Mouse (Mus musculus) activated CD4-positive, CD25-positive, alpha-beta regulatory T cell, adult 4 months (primary cell): ENCODE results near the gene Atg2a. TPM values are rescaled to one million over a fixed set of nuclear protein-coding genes. Genes with fewer than 3 reads are reported as not detected.

Source experiments
- ATAC-seq: one replicate; pipeline ENCODE4 v1.8.0; 2017
- polyA plus RNA-seq, 2 experiments: library from polyadenylated mRNA; unstranded; fragments of 100-300 nt; shearing (Covaris generic); gene quantifications; one replicate each; pipeline ENCODE4 v1.2.1; 2017

Atg2a gene
- polyA plus RNA-seq, result 10 to 100 TPM in 1 of 2 experiments, 1 to 10 TPM in 1; 7.4 to 17.2 TPM

DNA sequence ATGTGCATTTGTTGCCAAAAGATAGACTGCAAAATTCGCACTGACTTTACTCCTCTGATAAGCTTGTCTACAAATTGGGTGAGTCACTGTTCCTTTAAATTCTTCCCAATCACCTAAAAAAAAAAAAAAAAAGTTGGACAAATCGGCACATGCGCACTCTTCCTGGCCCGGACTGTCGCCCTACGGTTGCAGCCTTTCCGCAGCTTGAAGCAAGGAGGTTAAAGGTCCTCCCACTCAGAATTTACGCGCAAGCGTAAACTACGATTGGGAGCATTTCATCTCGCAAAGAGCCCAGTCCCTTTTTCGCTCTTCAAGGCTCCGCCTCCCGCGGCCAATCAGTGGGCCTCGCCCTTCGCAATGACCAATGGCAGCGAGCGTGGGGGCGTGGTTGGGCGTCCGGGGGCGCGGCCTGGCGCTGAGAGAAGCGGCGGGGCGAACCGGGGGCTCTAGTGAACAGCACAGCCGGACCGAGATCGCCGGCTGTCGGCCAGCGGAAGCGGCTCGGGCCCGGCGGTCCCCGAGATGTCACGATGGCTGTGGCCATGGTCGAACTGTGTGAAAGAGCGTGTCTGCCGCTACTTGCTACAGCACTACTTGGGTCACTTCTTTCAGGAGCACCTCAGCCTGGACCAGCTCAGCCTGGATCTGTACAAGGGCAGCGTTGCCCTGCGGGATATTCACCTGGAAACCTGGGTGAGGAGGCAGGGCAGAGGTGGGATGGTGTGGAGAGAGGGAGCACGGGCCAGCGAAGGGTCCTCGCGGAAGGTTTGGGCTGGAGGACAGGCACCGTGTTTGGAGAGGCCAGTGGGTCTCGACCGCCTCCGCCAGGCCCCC, at the start of gene Atg2a:
TSS of gene Atg2a (plus strand) at position 395 of the 834 bp plus-strand sequence.
- peak; percentile 87 for ATAC-seq

DNA sequence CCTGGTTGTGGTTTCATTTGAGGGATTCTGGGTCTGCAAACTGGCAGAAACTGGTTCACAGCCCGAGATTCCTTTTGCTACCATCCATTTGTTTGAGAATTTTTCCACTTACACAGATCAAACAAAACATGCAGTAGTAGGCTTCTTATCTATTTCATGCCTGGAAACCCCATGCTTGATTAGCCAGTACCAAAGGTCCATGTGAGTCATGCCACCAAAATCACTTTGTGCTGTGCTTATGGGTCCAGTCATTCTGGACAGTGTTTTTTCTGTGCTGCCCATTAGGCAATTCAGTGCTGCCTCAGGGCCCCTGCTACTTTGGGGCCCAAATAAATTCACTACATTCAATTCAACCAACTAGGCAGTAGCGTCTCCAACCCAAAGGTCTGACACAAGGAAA, 37.2 kb upstream of the Atg2a start:
- ATAC-seq, result no peak

DNA sequence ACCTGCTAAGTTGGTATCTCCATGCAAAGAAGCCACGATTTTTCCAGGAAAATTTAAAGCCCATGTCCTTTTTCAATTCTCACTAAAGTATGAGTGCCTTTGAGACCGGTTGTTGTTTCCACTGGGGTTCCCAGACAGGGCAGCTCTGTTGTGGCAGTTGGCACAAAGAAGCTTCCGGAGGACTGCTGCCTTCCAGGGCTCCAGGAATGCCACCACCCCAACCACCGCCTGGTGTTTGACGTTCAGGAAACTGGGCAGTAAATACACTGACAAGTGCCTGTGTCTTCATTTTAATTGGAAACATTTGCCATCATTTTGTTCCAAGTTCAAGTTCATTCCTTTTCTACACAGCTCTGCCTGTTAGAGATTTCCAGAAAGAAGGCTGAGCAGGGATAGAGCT, 34.8 kb upstream of the Atg2a start:
- ATAC-seq, result no peak

DNA sequence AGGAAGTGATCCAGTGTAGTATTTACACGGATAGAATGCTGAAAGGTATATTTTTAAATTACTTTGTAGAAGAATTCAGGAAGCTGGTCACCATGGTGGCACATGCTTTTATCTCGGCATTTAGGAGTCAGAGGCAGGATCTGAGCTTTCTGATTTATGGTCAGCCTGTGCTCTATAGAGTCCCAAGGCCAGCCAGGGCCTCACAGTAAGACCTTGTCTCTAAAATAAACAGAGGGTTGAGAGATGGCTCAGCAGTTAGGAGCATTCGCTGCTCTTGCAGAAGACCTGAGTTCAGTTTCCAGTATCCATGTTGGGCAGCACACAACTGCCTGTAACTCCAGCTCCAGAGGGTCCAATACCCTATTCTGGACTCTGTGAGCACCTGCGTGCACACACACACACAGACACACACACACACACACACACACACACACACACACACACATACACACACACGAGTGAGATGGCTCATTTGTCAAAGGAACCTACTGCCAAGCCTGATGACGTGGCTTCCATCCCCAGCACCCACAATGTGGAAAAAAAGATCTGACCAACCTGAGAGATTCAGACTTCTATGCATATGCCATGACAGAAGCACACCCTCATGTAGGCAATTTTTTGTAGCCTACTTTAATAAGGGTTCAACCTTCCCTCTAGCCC, 25.3 kb upstream of the Atg2a start:
- ATAC-seq, result no peak

DNA sequence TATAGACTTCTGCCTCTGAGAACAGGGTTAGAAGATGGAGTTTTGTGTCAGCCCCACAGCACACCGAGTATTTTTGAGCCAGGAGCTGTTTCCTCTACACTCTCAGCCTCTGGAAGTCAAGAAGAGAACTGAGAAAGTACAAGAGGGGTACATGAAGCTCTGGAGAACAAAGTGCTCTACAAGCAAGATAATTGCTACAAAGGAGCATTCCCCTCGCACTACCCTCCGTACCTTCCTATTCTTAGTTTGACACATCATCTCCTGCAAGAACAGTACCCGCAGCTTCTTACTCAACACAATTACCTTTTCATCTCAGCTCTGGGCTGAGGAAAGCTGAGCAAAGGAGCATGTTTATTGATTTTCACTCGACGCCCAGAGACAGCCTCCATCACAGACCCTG, 22.9 kb upstream of the Atg2a start:
- no peak for ATAC-seq

DNA sequence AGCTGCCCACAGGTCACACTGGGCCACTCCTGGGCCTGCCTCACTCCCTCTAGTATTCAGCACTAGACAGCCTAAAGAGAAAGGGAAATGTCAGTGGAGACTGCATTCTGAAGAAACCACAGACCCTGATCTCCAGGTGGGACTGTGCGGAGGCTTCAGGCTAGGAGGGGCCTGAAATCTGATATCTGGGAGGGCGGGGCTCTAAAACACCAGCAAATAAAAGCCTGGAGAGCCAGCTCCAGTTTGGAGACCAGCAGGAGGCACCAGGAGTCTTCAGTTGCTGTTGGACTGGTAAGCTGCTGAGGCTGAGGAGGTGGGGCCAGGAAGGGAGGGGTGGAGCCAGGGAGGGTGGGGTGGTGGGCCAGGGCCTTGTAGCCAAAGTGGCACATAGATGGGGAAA, 15.3 kb upstream of the Atg2a start, which contains the start of gene Gpha2:
TSS of gene Gpha2 (plus strand) at position 246 of the 400 bp plus-strand sequence.
- ATAC-seq, result no peak

DNA sequence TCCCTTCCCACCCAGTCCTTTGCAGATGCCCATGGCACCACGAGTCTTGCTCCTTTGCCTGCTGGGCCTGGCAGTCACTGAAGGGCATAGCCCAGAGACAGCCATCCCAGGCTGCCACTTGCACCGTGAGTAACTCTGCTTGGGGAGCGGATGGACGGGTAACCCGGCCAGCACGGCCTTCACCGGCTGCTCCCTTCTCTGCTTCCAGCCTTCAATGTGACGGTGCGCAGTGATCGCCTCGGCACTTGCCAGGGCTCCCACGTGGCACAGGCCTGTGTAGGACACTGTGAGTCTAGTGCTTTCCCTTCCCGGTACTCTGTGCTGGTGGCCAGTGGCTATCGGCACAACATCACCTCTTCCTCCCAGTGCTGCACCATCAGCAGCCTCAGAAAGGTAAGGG, 14.7 kb upstream of the Atg2a start:
- no peak for ATAC-seq

DNA sequence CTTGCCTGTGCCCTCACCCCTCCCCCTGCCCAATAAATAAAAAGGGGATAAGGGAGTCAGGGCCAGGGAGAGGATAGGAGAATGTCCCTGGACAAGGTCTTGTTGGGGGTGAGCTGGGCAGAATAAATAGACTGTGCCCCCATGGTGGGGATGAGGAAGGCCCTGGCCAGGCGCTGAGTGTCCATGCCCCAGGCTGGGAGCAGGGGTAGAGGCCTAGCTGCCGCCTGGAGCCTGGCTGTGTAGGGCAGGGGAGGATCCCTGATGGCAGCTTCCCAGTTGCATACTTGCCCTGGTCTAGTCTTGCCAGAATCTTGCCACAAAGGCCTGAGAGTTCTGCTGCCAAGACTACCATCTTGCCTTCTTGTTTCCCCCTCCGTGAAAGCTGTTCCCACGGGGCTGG, 13.6 kb upstream of the Atg2a start:
- no peak for ATAC-seq

DNA sequence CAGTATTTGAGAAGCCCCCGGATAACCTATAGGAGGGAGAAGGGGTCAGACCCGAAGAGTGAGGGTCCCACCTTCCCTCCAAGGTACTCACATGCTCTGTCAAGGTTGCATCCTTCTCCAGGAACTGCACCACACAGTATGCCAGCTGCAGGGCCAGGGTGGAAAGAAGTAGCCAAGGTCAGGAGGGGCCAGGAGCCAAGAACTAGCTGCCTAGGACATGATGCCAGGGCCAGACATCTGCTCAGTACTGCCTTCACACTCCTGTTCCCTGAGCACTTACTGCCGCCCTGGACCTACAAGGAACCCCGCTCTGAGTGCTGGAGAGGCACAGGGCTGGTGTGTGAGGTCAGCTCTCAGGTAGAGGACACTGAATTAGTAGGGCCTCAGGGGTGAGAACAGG, 11.1 kb upstream of the Atg2a start:
- no peak for ATAC-seq

DNA sequence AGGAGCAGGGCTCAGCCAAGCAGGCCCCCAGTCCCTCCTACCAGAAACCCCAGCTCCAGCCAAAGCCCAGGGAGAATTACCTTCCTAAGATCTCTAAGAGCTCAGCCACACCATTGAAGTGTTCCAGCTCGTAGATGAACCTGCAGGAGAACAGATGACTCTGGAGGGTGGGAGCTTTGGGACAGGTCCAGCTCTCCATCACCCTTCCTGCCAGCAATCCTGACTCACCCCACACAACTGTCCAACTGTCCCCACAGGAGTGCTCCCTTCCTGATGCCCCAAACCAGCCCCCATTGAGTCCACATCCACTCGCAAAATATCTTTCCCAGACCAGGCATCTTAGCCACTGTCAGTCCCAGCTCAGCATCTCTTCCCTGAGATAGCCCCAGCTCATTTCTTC, 10.4 kb upstream of the Atg2a start:
- ATAC-seq, result no peak

DNA sequence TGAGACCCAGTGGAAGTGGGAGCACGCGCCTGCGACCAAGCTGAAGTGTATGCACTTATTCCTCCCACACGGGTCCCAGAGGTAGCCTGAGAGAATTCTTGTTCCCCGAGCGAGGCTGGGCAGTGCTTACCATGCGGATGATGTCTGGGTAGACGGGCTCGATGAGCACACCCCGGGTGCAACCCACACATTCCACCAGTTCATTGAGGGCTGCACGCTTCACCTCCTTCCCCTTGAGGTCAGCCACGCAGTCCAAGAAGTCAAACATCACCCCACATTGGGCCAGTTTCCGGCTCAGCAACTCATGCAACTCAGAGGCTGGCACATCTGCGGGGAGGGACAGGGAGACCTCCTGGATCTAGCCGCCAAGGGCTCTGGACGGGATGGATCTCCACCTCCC, 7.8 kb upstream of the Atg2a start:
- no peak for ATAC-seq

DNA sequence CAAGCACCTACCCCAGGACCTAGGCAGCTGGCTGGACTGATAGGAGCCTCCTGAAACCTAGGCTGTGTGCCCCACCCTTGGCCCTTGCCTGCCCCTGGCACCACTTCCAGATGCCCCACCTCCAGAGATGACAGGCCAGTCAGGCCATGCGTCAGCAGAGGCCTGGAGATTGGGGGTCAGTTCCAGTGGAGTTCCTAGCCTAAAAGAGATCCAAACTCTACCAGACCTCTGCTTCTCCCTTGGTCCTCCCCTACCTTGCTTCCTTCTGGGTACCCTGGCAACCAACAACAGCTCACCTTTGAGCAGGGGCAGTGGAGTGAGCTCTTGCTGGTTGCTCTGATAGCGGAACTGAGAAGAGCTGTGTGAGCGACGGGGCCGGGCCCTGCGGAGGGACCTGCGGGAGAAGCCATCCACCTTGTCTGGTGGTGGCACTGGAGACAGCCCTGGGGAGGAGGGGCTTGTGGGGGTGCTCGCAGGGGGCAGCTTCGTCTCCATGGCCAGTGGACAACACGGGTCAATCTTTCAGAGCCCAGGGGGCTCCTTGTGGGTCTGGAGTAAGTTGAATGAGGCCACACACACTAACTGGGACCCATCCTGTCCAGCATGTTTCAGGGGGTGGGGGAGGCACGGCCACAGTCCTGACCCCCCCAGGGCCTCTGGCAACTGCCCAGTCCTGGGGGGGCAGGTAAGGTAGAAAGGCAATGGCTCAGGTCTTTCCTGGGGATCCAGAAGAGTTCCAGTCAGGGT, 7.0 kb upstream of the Atg2a start:
- no peak for ATAC-seq

DNA sequence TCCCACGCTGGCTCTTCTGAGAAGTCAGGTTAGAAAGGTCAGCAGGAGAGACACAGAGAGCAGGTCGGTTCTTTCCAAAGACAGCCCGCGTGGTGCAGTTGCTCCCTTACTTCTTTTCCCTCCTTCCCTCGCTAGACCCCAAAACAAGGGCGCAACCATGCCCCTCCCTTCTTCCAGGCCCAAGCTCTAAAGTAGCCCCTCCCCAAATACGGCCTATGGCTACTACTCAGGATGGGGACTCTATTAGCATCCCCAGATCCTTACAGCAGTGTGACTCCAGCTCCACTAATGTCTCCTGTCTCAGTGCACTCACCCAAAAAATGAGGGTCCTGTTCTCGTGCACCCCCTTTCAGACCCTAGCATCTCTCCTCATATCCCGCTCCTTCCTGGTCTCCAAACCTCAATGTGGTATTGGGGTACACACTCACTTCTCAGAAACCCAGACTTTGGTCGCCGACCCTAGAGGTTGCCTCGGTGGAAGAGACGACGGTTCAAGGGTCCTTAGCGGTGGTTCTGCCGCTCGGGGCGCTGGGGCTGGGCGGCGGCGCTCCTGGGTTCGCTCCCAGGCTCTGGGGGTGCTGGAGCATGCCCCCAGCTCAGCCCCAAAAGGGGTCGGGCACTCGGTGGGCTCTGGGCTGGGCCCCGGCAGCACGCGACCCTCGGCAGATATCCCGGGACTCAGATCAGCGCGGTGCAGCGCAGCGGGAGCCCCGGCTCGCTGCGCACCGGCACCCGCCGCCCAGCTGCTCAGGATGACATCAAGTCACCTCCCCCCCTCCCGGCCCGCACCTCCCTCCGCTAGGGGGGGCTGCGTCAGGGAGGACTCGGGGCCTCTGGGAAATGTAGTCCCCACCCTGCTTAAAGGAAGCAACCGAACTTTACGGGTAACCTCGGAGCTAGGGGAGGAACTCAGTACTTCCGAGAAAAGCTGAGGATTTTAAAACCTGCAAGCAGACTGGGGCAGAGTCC, 6.1 kb upstream of the Atg2a start, which contains the start of gene Ppp2r5b:
TSS of gene Ppp2r5b (minus strand) at position 789 of the 969 bp plus-strand sequence.
- ATAC-seq, result peak; percentile 93

DNA sequence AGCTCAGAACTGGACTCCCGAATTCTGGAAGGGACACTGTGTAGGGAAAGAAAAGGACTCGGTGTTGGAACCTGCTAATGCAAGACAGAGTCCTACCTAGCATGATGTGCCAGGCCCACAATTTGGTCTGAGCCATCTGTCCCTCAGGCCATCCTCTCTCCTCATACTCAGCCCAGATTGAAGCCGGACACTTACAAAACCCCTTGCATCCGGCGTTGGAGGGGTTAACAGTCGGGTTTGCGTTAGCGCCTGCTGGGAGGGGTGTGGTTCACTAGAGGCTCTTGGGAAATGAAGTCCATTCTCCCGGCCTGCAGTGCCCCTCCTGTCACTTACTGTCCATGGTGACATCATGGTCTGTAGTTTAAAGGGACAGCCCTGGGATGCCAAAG, 5.4 kb upstream of the Atg2a start:
- ATAC-seq, result peak; percentile 67

DNA sequence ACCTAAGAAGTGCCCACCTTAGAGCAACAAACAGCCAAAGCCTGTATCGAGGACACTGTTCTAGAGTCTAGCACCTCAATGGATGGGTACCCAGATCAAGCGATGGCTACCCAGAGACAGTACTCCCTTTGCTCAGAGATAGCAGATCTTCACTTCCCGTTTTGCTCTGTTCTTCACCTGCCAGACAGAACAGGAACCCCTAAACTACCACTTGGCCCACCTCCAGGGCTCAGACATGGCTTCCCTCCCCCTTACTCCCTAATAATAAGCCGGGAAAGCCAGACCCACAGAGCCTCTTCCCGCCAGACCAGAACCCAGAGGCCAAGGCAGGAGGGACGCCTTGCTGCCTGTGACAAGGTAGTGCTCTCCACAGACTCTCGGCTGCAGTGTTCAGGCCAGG, 4.6 kb upstream of the Atg2a start:
- ATAC-seq, result no peak

DNA sequence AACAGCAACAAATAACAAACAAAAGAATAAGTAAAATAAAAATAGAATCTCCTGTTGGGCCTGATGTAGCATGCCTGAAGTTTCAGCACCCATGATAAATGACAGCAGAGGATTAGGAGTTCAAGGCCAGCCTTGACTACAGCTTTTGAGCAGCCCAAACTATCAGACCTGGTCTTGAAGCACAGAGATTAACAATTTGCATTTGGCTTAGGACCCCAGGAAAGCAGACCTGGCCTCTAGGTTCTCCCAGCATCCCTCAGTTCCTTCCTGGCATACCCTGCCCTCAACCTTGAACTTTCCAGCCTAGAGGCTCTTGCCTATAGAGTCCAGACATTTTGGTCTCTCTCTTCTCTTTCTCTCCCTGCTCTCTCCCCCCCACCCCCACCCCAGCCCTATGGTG, 2.7 kb upstream of the Atg2a start:
- ATAC-seq, result no peak

DNA sequence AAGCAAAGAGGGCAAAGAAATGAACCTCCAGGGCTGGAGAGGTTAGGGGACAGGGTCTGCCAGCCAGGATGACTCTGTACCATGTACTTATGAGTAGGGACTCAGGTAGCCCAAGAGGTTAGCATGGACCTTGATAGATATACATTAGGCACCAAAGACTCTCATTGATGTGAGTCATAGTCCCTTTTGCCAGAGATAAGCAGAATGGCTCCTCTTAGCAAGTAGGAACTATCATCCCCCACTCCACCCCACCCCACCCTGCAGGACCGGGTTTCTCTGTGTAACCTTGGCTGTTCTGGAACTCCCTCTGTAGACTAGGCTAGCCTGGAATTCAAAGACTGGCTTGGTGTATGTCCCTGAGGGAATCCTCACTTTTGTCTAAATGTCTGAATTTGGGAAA, 1.3 kb upstream of the Atg2a start:
- no peak for ATAC-seq

DNA sequence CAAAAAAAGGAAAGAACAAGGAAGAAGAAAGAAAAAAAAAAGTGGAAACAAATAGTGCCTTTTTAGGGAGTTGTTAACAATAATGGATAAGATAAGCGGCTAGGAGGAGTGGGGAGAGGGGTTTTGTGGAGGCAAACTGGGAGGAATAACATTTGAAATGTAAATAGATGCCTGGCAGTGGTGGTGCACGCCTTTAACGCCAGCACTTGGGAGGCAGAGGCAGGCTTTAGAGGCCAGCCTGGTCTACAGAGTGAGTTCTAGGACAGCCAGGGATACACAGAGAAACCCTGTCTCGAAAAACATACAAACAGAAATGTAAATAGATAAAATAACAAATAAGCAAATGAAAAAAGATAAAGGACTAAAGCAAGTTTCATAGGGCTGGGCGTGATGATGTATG, 743 bp upstream of the Atg2a start:
- no peak for ATAC-seq

DNA sequence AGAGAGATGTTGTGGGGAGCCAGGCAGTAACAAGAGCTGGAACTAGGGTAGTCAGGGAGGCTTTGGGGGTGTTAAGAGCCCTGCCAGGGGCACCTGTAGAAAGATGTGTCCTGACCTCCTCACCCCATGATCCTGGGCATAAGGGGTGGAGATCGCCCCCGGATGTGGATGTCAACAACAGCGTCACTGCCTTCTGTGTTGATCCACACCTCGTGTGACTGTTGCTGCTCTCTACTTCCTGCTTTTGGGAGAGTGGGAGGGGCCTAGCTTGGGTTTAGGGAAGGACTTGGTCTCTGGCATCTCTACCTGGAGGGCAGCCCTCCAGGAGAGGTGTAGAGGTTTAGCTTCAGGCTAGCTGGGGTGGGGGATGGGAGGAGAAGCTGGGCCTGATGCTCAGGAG, 813 bp downstream of the Atg2a start:
- peak; percentile 70 for ATAC-seq

DNA sequence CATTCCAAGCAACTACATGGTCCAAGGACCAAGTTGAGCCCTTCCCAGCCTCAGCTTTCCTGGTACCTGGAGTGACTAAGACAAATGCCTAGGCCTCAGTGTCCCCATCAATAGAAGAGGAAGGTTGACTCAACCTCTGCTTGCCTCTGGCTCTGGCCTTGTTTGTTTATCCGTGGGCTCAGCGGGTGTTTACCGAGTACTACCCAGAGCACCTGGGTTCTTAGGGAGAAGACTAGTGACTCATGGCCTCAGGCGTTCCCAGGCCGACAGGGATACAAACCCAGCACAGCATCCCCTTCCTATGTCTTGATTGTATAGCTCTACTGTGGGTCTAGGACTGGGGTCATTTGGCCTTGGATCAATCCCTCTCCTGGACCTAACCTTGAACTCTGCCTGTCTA, 1.8 kb downstream of the Atg2a start:
- ATAC-seq, result no peak

DNA sequence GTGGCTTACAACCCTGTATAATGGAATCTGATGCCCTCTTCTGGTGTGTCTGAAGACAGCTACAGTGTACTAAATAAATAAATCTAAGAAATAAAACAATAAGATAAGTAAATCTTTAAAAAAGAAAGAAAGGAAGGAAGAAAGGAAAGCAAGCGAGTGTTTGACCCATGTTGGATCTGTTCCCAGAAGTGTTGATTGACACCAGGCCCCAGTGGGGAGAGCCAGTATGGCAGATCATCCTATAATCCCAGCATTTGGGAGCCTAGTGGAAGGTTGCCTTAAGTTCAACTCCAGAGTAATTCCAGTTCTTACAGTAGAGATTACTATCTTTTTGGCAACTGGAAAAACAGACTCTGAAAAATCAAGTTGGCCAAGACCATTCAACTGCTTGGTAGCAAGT, 4.3 kb downstream of the Atg2a start:
- no peak for ATAC-seq
